Mouse (Mus musculus): Measurements from ENCODE around the gene Zfp369. TPM values are rescaled to one million over a fixed set of nuclear protein-coding genes. Genes with fewer than 3 reads are reported as not detected.
"Not testable (repeated sequence)": the region's sequence is repeated elsewhere in the genome, so short reads cannot be mapped to it uniquely, and the experiment has no call there.

Zfp369 gene
- polyA plus RNA-seq, 1 experiment from 2014 or later = 23.3 TPM

DNA sequence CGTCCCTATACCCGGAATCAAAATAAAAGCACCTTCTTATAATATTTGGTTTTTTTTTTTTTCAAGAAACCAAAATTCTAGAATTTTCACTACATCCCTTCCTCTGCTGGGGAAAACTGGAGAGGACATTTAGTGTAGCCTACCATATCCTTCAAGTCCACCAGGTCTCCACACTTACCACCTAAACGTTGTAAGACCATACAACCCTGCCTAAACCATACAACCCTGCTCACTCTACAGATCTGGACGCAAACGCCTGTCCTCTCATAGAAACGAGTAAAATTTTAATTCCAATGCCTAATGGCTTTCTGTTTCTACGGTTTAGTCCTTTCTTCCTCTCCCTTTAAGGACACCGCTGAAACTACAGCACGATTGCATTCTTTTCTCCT lies 626 bp upstream of the Zfp369 start:
- ATAC-seq (ENCODE audit: low FRiP score, low read depth) = peak; percentile 44
- H3K4me2 ChIP-seq (replicated peaks) = peak overlapping the region; percentile 55
- H3K27me3 ChIP-seq = no peaks in the 10 kb centered on the region
- peaks cover 47% of the 10 kb centered on the region for H3K36me3 ChIP-seq
- H3K27ac ChIP-seq (replicated peaks) = peak overlapping the region; percentile 78
- WGBS = 18% methylated on average over 9 of the region's 9 CpGs
- H3K4me3 ChIP-seq = peak overlapping the region; percentile 67
- peak overlapping the region; percentile 70 for H3K9ac ChIP-seq (replicated peaks)
- H3K9me3 ChIP-seq = peaks cover 47% of the 10 kb centered on the region
- no peaks in the 10 kb centered on the region for H3K4me1 ChIP-seq

DNA sequence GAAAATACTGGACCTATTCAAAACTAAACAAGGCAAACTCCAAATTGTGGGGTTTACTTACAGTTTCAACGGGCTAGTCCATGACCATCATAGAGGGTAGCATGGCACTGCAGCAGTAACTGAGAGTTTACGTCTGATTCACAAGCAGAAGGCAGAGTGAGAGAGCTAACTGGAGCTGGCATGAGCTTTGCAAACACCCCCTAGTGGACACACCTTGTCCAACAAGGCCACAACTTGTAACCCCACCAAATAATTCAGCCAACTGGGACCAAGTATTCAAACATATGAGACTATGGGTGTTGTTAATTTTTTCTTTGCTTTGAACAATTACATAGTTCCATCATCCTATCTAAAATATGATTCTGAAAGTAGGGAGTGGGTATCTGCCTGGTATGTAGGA lies 8.2 kb downstream of the Zfp369 start:
- Histone ChIP-seq H3K9me3 (peaks cover 60% of the 10 kb centered on the region), H3K36me3 (peaks cover 80% of the 10 kb centered on the region)
- 85% methylated on average over 2 of the region's 2 CpGs for WGBS

DNA sequence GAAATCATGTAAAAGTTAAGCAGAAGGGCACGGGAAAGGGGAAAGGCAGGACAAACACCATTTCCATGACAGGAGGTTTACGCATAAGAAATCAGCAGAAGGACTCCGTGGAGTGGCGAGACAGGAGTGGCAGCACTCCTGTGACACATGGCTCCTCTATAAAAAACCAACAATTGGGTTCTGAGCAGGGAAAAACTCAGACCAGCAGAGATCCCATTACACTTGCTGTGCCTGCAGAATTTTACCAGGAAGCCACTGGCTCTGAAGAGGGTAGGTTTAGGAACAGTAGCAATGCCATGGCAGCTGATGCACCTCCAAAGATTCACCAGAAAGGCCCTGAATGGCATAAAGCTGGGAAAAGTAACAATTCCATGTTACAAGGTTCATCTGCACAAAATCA lies 17.7 kb downstream of the Zfp369 start:
- no peak overlapping the region for H3K27ac ChIP-seq (replicated peaks)
- peaks cover 66% of the 10 kb centered on the region for H3K36me3 ChIP-seq
- 98% methylated on average over 4 of the region's 4 CpGs for WGBS
- no peak overlapping the region for H3K4me2 ChIP-seq (replicated peaks)
- no peaks in the 10 kb centered on the region for H3K4me1 ChIP-seq
- no peak overlapping the region for H3K9ac ChIP-seq (replicated peaks)
- H3K27me3 ChIP-seq = no peaks in the 10 kb centered on the region
- ATAC-seq (ENCODE audit: low FRiP score, low read depth) = no peak
- H3K9me3 ChIP-seq = peaks cover 69% of the 10 kb centered on the region
- no peak overlapping the region for H3K4me3 ChIP-seq

More for the DNA sequence above, 8.2 kb downstream of the Zfp369 start:
- H3K4me3 ChIP-seq = no peak overlapping the region
- no peaks in the 10 kb centered on the region for H3K27me3 ChIP-seq
- ATAC-seq (ENCODE audit: low FRiP score, low read depth) = no peak
- no peak overlapping the region for H3K27ac ChIP-seq (replicated peaks)
- H3K4me2 ChIP-seq (replicated peaks) = no peak overlapping the region
- H3K9ac ChIP-seq (replicated peaks) = no peak overlapping the region
- H3K4me1 ChIP-seq = no peaks in the 10 kb centered on the region

DNA sequence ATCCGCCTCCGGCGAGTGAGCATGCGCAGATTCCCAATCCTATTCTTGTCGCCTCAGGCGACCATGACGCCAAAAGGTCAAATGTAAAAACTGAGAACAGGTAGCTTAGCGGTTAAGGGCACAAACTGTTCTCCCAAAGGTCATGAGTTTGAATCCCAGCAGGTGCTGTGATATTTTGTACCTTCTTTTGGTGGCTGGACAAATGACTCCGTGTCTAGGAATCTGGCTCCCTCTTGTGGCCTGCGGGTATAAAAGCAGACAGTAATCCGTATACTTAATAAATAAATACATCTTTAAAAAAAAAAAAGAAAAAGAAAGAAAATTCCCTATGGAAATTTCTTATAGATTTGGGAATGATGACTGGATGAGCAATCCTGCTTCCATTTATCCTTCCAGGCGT lies 32.2 kb downstream of the Zfp369 start:
- not testable (repeated sequence) for H3K9ac ChIP-seq (replicated peaks); H3K27ac ChIP-seq (replicated peaks); H3K36me3 ChIP-seq; H3K4me1 ChIP-seq; H3K27me3 ChIP-seq; H3K4me3 ChIP-seq; ATAC-seq (ENCODE audit: low FRiP score, low read depth)
- WGBS = 36% methylated on average over 12 of the region's 12 CpGs
- Histone ChIP-seq H3K4me2 (replicated peaks) (peak overlapping the region; percentile 32; the same call in 1 of the 2 replicates), H3K9me3 (peaks cover 34% of the 10 kb centered on the region)

DNA sequence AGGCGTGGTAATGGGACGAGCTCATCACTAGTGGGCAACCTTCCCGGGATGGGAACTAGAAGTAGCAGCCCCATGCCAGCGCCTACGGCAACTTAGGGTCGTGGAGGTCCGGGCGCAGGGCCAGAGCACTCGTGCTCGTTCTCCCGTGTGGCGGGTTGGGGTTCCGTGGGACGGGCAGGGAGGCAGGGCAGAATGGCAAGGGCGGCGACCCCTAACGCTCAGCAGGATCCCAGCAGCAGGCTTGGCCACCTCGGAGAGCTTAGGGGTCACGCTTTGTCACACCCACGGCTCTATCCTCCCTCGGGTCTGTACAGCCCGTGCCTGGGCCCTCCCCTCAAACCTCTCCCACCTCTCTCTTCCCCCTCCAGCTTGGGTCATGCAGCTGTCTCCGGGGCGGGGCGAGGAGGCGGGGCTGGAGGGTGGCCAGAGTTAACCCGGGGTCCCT lies 32.7 kb downstream of the Zfp369 start:
- Histone ChIP-seq H3K9ac (replicated peaks) (no peak overlapping the region), H3K4me2 (replicated peaks) (peak overlapping the region; percentile 32), H3K27ac (replicated peaks) (no peak overlapping the region), H3K36me3 (no peaks in the 10 kb centered on the region), H3K9me3 (peaks cover 29% of the 10 kb centered on the region), H3K27me3 (no peaks in the 10 kb centered on the region), H3K4me3 (no peak overlapping the region), H3K4me1 (no peaks in the 10 kb centered on the region)
- WGBS = 36% methylated on average over 27 of the region's 27 CpGs
- peak; percentile 58; the same call in 1 of the 2 replicates for ATAC-seq (ENCODE audit: low FRiP score, low read depth)

DNA sequence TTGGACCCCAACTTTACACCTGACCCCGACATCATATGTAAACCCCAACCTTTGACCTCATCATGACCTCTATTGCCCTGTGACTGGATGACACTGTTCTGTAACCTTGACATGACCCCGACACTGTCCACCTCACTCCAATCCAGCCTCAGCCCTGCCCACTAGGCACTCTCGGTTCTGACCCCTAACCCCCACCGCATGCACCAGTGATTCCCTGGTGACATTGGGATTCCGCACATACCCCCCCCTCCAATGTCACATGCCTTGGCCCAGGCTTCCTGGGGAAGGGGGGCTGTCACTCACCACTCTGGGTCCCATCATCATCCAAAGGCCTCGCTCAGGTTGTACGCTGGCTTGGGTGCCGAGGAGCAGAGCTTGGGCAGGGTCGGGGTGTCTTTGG lies 33.2 kb downstream of the Zfp369 start:
- Histone ChIP-seq H3K4me2 (replicated peaks) (no peak overlapping the region), H3K27ac (replicated peaks) (no peak overlapping the region), H3K9ac (replicated peaks) (no peak overlapping the region), H3K4me1 (no peaks in the 10 kb centered on the region), H3K9me3 (peaks cover 25% of the 10 kb centered on the region), H3K36me3 (no peaks in the 10 kb centered on the region), H3K4me3 (no peak overlapping the region), H3K27me3 (no peaks in the 10 kb centered on the region)
- ATAC-seq (ENCODE audit: low FRiP score, low read depth) = no peak
- WGBS = 90% methylated on average over 9 of the region's 9 CpGs

DNA sequence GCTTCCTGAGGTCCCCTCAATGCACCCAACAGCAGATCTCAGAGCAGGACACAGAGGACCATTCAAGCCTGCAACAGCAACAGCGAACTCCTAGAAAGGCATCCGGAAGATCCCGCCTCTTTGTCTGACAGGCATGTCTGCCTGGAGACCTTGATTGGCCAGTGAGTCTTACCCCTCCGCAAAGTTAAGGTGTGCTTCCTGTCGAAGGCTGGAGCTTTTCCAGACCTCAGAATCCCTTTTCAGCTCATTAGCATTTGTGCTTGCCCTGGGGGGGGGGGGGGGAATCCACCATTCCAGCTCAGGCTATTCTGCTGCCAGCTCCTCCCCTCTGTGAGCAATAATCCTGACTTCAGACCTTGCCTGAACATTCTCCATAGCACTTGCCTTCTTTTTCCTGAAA lies 69.9 kb downstream of the Zfp369 start:
- not testable (repeated sequence) for H3K4me3 ChIP-seq; H3K4me2 ChIP-seq (replicated peaks); H3K36me3 ChIP-seq; H3K9ac ChIP-seq (replicated peaks); ATAC-seq (ENCODE audit: low FRiP score, low read depth); H3K4me1 ChIP-seq; H3K27ac ChIP-seq (replicated peaks); H3K27me3 ChIP-seq
- H3K9me3 ChIP-seq = peaks cover 13% of the 10 kb centered on the region; the same call in 1 of the 2 replicates
- WGBS = 51% methylated on average over 5 of the region's 5 CpGs

DNA sequence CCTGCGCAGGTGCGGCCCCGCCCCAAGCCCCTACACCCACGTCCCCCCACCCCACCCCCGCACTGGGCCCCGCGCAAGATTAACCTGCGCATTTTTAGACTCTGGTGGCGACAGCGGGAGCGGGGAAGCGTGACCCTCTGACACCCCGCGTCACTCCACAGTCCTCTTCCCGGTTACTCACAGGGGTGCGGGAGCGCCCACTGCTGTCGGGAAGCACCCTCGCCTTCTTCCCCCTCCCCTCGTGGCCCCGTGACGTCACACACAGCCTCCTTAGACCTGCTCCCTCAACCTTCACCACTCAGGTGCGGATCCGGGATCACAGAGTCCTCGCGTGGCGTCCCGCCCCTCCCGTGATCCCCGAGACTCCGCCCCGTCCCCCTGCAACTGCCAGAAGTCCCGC lies 73.2 kb downstream of the Zfp369 start:
- Histone ChIP-seq H3K9me3 (peaks cover 13% of the 10 kb centered on the region; the same call in 1 of the 2 replicates), H3K4me3 (peak overlapping the region; percentile 17; the same call in 1 of the 2 replicates), H3K4me2 (replicated peaks) (peak overlapping the region; percentile 22)
- ATAC-seq (ENCODE audit: low FRiP score, low read depth); H3K9ac ChIP-seq (replicated peaks); H3K4me1 ChIP-seq; H3K27me3 ChIP-seq; H3K36me3 ChIP-seq; H3K27ac ChIP-seq (replicated peaks): not testable (repeated sequence)
- WGBS = 6% methylated on average over 31 of the region's 33 CpGs

Other genes starting within 250 kb of the Zfp369 start
- not detected in 2 replicates for gene Spata31d1c, start 245.8 kb upstream of the Zfp369 start, polyA plus RNA-seq (2016; fragmentation: Nextera tagmentation; extraction: Ambion mirVana)
- not detected in 2 replicates for gene Prss47, start 226.1 kb upstream of the Zfp369 start, polyA plus RNA-seq (2016; fragmentation: Nextera tagmentation; extraction: Ambion mirVana)
- gene Mfsd14b, start 165.8 kb upstream of the Zfp369 start, polyA plus RNA-seq (2016; fragmentation: Nextera tagmentation; extraction: Ambion mirVana) = 40.5 and 41.0 TPM in 2 replicates
- gene Olfr465-ps1, start 140.7 kb upstream of the Zfp369 start, polyA plus RNA-seq (2016; fragmentation: Nextera tagmentation; extraction: Ambion mirVana) = not detected in 2 replicates
- gene Olfr466, start 128.6 kb upstream of the Zfp369 start, polyA plus RNA-seq (2016; fragmentation: Nextera tagmentation; extraction: Ambion mirVana) = not detected in 2 replicates
- 0.69 TPM in 1 of 2 replicates, not detected in the other for gene Nlrp4f, start 72.8 kb upstream of the Zfp369 start, polyA plus RNA-seq (2016; fragmentation: Nextera tagmentation; extraction: Ambion mirVana)
- gene Gm10775, start 19.3 kb upstream of the Zfp369 start, polyA plus RNA-seq (2016; fragmentation: Nextera tagmentation; extraction: Ambion mirVana) = not detected in 2 replicates
- gene Gm10139, start 233.9 kb downstream of the Zfp369 start, polyA plus RNA-seq (2016; fragmentation: Nextera tagmentation; extraction: Ambion mirVana) = not detected in 2 replicates